Mouse (Mus musculus) embryo, embryonic 11 days (tissue): ENCODE measurements around the gene Frem2.
A peak's percentile ranks its signal among the peaks of the same experiment; 100 is the strongest.

Experiments used
- DNase-seq: peaks from one replicate; pipeline ENCODE4 v3.0.0-alpha.2; 2015

Frem2 gene

GRCm38 (mm10) chr3:53656878-53657561, at the start of gene Frem2:
Frem2 (minus strand) TSS chr3:53657355.
- DNase-seq, result peak; percentile 90

- DNase-seq, result peak; percentile 22
Observed at GRCm38 (mm10) chr3:53705992-53706495, 48.9 kb upstream of the Frem2 start.

- DNase-seq, result peak; percentile 20
Observed at GRCm38 (mm10) chr3:53703126-53703505, 46.0 kb upstream of the Frem2 start.

GRCm38 (mm10) chr3:53702421-53703125, 45.4 kb upstream of the Frem2 start:
- no peak for DNase-seq

GRCm38 (mm10) chr3:53701940-53702339, 44.8 kb upstream of the Frem2 start:
- no peak for DNase-seq

GRCm38 (mm10) chr3:53687776-53688175, 30.6 kb upstream of the Frem2 start:
- no peak for DNase-seq

GRCm38 (mm10) chr3:53682244-53682643, 25.1 kb upstream of the Frem2 start:
- no peak for DNase-seq

GRCm38 (mm10) chr3:53680816-53681215, 23.7 kb upstream of the Frem2 start:
- DNase-seq, result no peak

GRCm38 (mm10) chr3:53674225-53674624, 17.1 kb upstream of the Frem2 start:
- peak; percentile 72 for DNase-seq

- no peak for DNase-seq
Observed at GRCm38 (mm10) chr3:53669736-53670135, 12.6 kb upstream of the Frem2 start.

GRCm38 (mm10) chr3:53657744-53658534, 784 bp upstream of the Frem2 start:
- DNase-seq, result peak; percentile 73

GRCm38 (mm10) chr3:53656328-53656877, 752 bp downstream of the Frem2 start:
- DNase-seq, result peak; percentile 56

GRCm38 (mm10) chr3:53655343-53655742, 1.8 kb downstream of the Frem2 start:
- no peak for DNase-seq

GRCm38 (mm10) chr3:53650003-53650748, 7.0 kb downstream of the Frem2 start:
- DNase-seq, result peak; percentile 65

- DNase-seq, result peak; percentile 23
Observed at GRCm38 (mm10) chr3:53649425-53649824, 7.7 kb downstream of the Frem2 start.

- no peak for DNase-seq
Observed at GRCm38 (mm10) chr3:53648902-53649301, 8.3 kb downstream of the Frem2 start.

GRCm38 (mm10) chr3:53635948-53636347, 21.2 kb downstream of the Frem2 start:
- DNase-seq, result no peak

GRCm38 (mm10) chr3:53631126-53631525, 26.0 kb downstream of the Frem2 start:
- no peak for DNase-seq

GRCm38 (mm10) chr3:53630630-53631029, 26.5 kb downstream of the Frem2 start:
- DNase-seq, result no peak

GRCm38 (mm10) chr3:53629966-53630365, 27.2 kb downstream of the Frem2 start:
- no peak for DNase-seq

GRCm38 (mm10) chr3:53623222-53623621, 33.9 kb downstream of the Frem2 start:
- no peak for DNase-seq

GRCm38 (mm10) chr3:53620978-53621377, 36.2 kb downstream of the Frem2 start:
- no peak for DNase-seq
